Mouse (Mus musculus) left cerebral cortex, adult 9 months (tissue): ENCODE measurements at regions not wholly inside any gene's neighbourhood (a gene's known extent, or its start where the extent isn't known, plus 50 kb on each side); places are given as distances from the start of the nearest gene placed in this dataset.

ENCODE experiments used
- DNase-seq, 2 experiments: peaks; one replicate each; pipeline ENCODE4 v3.0.0; 2022; ENCODE audit warnings: low spot score in 2 of 2

DNA sequence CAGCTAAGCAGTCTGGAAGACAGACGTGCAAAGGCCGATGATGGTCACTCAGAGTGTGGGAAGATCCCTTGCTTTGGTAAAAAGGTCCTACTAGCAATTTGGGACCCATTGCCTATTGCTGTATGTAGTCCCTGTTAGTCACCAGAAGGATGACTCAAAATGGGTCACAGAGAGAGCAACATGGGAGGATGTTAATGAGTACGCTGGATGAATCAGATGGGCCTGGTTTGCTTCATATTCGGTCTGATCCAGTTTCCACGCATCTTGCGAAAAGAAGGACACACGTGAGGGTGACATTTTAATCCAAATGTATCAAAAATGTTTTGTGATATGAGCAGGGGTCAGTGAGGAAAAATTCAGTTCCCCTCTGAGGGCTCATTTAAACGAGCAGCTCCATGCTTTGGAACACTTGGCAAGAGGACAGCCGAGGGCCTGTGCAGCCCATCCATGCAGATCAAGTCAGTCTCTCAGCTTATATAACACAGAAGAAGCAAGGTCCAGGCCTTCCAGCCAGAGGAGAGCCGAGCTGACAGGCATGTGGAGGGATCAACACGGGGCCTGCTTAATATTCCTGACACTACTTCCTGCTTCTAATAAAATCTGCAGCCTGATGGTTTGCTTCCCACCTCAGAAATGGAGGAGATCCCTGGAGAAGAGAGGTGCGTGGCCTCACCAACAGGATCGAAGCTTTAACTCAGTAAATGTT, 579.2 kb upstream of the Gm26657 start:
- DNase-seq: no peak

DNA sequence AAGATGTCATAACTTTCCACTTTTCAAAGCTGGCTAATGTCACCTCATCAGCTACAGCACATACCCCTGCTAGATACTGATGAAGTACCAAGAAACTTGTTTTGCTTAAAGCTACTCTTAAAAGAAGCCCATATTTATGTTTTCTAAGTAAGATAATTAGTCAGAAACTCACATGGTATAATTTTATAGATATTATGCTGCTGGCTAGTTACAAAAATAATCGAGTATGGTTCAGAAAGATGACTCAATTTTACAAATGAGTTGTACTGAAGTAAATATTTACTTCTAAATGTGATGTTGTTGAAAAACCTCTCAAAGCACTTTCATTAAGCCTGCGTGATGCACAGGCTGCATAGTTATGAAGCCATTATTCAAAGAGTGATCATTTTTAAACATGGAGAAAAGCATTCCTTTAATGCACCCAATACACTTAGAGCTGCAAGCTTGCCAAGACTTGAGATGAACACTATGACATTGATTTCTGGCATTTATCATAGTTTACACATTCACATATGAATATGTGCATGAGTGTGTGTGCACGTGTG, 582.3 kb upstream of the Gm26657 start:
- DNase-seq: no peak

DNA sequence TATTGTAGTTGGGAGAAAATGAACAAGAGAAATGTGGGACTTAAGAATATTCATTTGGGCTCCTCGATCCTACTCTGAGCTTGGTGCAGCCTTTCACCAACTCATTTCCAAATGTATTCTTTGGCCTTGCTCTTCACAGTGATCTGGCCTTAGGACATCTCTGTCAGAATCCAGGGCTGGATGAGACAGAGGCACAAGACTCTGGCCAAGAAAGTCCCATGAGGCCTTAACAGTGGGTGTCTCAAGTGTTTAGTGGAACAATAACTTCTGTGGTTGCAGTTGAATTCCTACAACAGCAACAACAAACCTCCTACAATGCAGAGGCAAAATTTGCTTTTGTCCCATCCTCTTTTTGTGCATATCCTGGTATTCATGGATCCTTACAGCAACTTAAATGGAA, 589.2 kb upstream of the Gm26657 start:
- no peak for DNase-seq

DNA sequence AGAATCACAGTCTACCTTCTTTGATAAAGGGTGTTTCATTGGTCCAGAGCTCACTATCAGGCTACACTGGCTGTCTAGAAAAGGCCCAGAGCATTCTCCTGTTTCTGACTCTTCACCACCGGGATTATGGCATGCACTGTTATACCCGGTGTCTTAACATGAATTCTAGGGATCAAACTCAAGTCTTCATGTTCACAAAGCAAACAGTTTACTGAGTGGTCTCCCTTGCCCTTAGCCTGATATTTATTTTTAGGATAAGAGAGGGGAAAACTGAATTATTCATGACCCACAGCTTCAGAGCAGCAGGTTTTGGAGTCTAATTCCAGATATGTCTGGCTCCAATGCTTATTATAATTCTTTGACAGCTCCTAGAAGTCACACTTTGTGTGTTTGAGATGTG, 596.0 kb upstream of the Gm26657 start:
- no peak for DNase-seq

DNA sequence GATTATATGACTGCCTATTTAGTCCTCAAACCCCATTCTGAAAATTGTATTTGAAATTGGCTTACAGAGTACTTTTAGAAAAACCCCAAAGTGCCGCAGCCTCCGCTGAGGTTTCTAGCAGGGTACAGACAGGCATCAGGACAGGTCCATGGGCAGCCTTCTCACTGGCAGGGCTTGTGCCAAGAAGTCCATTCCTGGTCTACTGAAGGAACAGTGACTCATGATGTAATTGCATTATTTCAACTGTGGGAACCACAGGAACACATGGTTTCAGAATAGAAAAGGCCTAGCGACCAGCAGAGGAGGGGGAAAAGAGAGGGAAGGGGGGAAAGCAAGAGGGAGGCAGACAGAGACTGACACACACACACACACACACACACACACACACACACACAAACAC, 603.0 kb upstream of the Gm26657 start:
- no peak for DNase-seq

DNA sequence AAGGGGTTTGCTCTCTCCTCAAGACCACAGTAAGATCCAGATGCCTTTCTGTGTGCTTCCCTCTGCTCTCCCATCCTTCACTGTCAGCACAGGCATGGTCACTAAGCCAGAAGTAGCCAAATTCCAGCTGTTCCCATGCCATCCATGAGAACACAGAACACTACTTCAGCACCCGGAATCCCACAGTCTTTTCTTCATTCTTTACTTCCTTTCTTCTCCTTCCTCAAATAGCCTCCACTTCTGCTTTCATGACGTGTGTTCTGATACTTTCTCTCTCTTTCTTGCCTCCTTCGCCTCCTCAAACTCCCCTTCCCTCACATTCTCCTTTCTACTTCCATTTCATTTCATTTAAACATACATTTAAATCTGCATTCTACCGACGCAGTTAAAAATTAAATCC, 602.1 kb upstream of the Klf4 start:
- DNase-seq: no peak

DNA sequence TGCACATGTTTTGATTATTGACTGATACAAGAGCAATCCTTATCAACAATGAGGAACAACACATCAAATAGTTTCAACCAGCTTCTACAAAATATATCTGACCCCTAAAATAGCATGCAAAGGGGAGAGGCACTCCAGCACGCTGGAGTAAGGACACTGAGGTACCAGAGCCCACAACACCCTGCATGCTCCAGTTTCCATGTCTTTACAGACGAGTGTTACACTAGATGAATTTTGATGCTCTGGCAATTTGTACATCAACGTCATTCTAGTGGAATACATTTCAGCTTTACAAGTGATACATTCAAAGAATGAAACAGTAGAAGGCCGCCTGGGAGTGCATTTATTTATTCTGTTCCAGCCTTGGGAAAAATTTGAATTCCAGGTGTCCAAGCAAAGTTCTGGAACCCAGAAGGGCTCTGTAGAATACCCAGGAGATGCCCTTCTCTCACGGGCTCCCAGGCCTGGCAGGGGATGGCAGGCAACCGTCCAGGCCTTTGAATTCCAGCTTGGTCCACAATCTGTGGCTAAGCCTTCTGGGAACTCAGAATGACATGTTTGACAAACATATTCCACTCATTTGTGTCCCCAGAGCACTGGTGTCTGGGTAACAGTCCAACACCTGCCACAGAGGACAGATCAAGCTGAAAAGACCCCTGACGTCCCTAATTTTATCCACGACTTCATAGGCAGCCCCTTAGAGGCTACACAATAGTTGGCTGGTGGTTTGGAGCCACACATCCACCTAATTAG, 595.6 kb upstream of the Klf4 start:
- DNase-seq: no peak

DNA sequence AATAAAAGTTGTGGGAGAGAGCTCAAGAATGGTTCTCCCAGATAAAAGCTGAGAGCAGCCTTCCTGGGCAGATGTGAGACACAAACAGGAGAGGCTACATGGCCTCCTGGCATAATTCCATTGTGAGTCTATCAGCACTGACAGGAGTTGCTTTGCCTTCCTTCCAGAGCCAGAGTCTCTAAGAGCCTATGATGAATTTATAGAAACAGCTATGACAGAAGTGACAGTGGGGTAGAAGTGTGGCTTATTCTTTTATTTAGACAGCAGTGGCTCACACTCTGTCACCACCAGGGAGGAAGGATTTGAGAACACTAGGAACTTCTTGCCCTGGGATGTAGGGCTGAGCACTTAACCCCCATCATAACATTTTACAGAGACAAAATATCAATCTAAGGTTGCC, 592.2 kb upstream of the Klf4 start:
- DNase-seq: no peak

DNA sequence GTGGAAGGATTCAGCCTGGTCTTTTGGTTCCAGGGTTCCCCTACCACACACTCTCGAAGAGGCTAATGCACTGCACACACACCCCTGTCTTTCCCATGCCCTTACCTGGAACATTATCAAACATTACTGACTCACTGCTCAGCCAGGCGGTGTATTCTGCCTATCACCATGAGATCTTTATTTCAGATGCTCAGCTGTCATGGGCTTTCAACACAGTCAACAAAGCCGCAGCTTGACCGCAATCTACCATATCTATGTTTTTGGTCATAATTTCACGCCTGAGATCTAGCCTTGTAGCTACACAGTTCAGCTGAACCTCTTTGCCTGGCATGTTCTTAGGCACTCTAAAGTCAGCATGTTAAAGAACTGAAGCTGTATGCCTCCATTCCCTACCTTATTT, 589.9 kb upstream of the Klf4 start:
- no peak for DNase-seq

DNA sequence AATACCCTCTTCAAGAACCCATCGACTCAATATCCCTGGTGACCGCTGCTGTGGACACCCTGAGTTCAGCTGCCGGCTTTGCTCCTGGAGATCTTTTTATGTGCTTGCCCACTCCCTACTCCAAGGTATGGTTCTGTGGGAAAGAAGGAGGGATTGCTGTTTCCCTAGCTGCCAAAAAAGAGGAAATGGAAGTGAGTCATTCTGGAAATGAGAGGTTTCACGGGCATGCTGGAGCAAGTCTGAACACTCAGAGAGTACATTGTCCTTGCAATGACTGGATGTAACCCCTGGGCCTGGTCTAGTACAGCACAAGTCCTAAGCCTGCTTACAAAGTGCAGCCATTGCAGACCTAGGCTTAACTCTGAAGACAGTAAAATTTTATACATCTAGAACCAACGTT, 589.4 kb upstream of the Klf4 start:
- no peak for DNase-seq

DNA sequence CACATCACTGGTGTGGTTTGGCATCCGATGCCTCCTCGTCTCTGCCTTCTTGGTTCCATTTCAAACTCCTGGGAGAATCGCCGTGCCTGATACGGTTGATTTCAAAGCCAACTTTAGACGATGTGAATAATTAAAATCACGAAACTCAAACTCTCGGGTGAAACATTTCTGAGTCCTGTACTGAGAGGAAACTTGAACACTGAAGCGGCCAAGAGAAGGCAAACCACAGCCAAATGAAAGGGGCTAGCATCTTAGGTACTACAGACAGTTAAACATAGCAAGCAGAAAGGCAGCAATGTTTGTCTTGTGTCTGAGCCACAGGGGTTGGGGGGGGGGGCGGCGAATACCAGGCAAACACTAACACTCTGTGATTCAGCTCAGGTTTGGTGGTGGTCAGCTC, 588.1 kb upstream of the Klf4 start:
- DNase-seq: no peak

DNA sequence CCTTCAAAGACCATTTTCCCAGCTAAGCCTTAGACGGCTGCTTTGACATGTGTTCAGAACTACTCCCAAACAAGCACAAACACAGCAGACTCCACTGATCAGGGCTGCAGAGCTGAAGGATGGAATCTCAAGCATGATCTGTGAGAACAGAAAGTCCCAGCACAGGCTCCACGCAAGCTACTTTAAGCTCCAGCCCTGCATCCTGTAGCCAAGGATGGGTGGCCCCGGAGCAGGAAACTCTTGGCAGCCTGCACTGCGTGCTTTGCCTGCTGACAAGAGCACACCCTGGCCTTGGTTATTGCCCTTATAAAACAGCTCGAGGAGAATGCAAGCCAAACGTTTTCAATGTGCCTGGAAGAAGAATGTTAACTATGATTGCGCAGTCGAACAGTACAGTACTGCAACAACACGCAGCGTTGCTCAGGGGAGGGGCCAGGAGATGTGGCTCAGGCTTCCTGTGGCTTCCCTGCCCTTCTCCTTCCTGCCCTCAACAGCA, 581.5 kb upstream of the Klf4 start:
- DNase-seq: peak; percentile 11 to 33

DNA sequence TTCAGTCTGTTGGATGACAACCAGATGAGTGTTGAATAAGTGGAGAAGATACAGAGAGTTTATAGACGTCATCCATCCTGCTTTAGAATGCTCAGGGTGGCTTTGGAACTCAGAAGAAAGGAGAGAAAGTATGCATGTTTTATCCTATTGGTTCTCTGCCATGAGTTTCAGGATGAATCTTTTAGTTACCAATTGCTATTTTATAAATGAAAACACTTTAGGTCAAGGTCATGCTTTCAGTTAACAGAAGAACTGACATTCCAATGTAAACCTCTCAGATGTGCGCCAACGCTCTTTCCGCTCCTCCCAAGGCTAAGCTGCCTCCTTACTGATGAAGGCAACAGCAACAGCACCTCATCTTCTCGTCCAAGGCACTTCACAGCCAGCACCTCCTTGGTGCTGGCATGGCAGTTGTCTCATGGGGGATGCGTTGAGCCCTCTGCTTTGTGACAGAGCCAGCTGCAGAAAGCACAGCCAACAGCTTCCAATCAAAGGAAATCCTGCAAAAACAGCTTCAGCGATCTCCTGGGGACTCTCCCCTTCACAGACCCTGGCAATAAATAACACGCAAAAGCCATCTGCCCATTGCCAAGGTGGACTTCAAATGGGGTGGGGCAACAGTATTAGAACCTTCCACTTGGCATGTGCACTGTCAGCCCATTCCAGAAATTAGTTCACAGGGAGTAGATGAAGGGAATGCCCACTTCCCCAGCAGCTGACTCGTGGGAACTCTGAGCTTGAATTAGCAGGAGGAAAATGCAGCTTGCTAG, 580.9 kb upstream of the Klf4 start:
- DNase-seq: no peak

DNA sequence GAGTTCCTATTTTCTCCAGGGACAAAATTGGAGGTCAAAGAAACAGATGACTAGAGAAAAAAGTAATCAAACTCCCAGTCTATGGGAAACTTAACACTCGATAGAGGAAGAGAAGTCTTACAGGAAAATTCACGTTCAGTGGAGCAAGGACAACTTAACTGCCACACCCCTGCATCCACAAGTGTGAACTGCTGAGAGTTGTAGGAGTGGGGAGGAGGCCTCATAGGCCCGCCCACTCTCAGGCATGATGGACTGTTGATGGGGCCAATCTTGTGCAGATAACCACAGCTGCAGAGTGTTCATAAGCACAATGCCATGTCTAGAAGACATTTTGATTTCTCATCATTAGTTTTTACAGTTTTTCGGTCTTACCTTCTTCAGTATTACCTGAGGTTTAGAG, 574.7 kb upstream of the Klf4 start:
- no peak for DNase-seq

DNA sequence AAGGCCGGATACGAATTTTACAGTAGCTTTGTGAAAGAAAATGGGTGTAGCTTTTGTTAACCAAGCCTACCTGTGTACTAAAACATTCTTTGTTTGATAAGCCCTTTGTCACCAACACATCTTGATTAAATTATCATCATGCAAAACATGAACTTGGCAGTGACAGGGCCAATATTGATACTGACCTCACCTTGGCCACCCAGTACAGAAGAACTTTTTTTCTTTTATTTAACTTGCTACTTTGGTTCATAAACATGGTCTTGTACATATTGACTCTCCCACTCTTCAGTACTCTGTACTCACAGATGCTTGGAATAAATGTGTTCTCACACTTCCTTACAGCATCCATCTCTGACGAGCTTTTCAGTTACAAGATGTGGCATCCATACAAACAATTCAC, 570.0 kb upstream of the Klf4 start:
- no peak for DNase-seq

DNA sequence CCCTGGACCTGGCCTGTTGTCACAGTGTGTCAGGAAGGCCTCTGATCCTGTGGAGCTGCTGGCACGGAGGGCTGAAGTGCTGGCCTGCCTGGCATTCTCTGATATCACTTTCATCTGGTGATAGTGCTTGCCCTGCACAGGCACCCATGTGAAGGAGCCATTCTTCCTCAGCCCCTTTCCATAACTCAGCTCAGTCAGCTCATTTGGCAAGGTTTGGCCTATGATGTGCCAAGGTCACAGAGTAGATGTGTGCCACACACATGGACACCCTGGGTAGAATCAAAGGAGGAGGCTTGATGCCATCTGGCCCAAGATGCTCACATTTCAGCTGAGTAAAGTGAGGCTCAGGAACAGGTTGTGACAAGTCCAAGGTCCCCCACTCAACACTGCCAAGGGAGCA, 558.5 kb upstream of the Klf4 start:
- no peak for DNase-seq

DNA sequence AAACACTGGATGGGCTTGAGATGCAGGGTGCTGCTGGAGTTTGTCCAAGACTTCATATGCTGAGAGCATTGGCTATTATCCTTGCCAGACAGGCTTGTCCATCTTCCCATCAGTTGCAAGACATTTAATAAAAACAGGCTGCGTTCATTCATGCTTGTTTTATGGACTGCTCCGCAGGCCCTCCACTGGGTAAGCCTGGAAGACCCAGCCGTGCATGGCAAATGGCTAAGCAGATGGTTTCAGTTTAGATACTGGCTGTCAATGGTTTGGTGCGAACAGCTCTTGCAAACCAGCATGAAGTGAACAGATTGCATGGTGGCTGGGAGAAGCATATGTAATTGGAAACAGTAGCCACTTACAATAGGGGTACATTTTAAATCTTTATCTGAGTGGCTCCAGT, 556.4 kb upstream of the Klf4 start:
- DNase-seq: peak in 1 of 2 experiments; percentile 52

DNA sequence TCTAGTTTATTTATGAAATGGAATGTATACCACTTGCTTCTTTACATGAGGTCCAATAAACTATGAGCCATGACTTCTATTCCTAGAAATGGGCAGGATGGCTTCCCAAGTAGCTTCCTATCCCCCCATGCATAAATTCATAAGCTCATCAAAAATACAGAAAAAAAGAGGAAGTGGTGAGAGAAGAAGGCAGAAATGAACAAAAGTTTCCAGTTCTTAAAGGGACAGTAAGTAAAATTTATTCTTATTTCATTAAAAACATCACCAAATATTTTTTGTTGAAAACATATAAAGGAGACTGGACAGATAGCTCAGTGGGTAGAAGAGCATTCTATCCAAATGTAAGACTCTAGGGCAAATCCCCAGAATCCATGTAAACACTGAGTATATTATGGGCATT, 554.0 kb upstream of the Klf4 start:
- DNase-seq: no peak

DNA sequence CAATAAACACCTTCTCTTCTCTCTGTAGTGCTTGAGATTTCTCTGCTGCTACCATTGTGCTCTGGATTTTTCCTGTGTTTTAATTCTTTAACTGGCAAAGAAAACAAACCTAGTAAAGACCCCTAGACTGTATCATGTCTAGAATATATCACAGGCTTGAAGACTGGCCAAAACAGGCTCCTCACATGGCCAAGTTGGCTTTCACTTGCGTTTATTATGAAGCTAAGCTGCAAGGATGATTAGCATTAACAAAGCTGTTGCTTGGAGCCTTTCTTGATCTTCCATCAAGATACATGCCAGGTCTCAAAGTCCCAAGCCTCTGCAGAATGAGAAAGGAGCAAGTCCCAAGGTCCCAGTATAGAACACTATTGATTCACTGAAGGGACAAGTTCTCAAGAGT, 551.9 kb upstream of the Klf4 start:
- DNase-seq: no peak

DNA sequence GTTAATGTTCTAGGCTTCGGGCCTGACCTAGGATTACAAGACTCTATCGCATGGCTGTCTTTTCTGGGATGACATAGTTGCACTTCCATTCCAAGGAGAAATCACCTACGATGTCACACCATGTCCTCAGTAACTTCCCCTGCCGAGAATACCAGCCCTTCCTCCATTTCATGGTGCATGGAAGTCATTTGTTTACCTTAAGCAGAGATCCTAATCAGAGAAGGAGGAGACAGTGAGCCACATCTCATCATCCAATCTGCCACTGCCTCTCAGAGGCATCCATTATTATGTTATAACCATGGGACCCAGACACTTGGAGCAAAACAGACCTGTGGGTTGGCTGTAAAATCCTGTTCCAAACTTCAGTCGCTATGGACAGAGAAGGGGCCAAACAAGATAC, 550.1 kb upstream of the Klf4 start:
- no peak for DNase-seq

DNA sequence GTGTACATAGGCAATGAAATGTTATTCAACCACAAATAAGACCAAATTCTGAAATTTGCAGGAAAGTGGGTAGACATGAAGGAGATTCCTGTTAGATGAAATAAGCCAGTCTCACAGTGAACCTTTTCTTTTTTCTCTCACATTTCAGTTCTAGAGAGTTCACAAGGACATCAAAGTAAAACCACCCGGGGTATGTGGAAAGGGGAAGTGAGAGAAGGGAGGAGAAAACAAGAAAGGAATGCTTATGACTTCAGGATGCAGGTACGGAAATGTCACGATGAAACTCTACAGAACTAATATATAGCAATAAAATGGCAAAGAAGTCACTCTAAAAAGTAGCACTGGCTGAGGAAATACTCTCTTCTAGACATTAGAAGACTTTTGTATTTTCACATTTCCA, 548.7 kb upstream of the Klf4 start:
- no peak for DNase-seq

DNA sequence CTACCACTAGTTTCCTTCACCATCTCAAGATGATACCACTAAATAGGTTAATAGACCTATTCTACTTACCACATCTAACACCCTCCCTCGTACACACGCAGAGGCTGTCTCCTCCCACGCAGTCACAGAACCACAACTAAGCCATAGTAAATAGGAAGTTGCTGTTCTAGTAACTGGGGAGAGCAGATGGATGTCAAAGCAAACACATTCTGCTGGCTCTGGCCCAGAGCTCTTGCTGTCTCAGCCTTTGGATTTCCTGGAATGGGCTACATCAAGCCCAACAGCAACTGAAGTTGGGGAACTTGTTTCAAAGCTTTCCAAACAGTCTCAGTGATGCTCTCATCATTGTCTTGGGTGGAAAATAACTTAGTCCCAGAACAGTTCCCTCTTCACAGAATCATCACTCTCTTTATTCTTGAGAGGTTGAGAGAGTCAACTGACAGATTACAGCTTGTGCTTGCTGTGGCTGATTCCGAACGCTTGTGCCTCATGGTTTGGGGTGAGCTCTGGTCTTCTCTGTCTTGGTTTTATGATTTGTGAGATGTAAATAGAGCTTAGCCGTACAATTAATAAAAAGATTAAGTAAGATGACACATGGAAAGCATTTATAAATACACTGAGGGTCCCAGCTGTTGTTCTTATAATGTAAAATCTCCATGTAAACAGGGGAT, 538.5 kb upstream of the Klf4 start:
- DNase-seq: peak in 1 of 2 experiments; percentile 36
